Mouse (Mus musculus) kidney, adult 8-10 months (tissue): ENCODE measurements around the gene Akt1s1.

Experiments
- DNase-seq, 2 experiments: peaks; one replicate each; pipeline ENCODE4 v3.0.0; 2022

Akt1s1 gene

GRCm38 (mm10) chr7:44853596-44854355 is 5.0 kb downstream of the Akt1s1 start:
- no peak for DNase-seq

- peak; percentile 94 to 96 for DNase-seq
These were observed 5.7 kb downstream of the Akt1s1 start for GRCm38 (mm10) chr7:44854356-44855031.

- no peak for DNase-seq
These were observed 6.2 kb downstream of the Akt1s1 start for GRCm38 (mm10) chr7:44855036-44855435.

GRCm38 (mm10) chr7:44856265-44856916 is 7.6 kb downstream of the Akt1s1 start:
- DNase-seq = no peak

- DNase-seq = peak; percentile 78 to 87
These were observed 8.3 kb downstream of the Akt1s1 start, which contains the start of gene Pnkp for GRCm38 (mm10) chr7:44857042-44857552. TSS of gene Pnkp (plus strand) at chr7:44857139.

GRCm38 (mm10) chr7:44857905-44858304 is 9.1 kb downstream of the Akt1s1 start:
- peak in 1 of 2 experiments; percentile 54 for DNase-seq

- DNase-seq = no peak
These were observed 11.1 kb downstream of the Akt1s1 start for GRCm38 (mm10) chr7:44859896-44860295.

GRCm38 (mm10) chr7:44860576-44861428 is 12.0 kb downstream of the Akt1s1 start:
- DNase-seq = peak in 1 of 2 experiments; percentile 63

GRCm38 (mm10) chr7:44861429-44861816 is 12.6 kb downstream of the Akt1s1 start:
- DNase-seq = no peak

GRCm38 (mm10) chr7:44862434-44862833 is 13.6 kb downstream of the Akt1s1 start:
- DNase-seq = no peak

GRCm38 (mm10) chr7:44863210-44863609 is 14.4 kb downstream of the Akt1s1 start:
- no peak for DNase-seq

GRCm38 (mm10) chr7:44863982-44864494 is 15.2 kb downstream of the Akt1s1 start:
- no peak for DNase-seq

GRCm38 (mm10) chr7:44864595-44865542 is 16.1 kb downstream of the Akt1s1 start:
- DNase-seq = no peak

GRCm38 (mm10) chr7:44866276-44867009 is 17.7 kb downstream of the Akt1s1 start:
- DNase-seq = peak; percentile 62 to 79

- no peak for DNase-seq
These were observed 18.4 kb downstream of the Akt1s1 start for GRCm38 (mm10) chr7:44867010-44867702.

- DNase-seq = no peak
These were observed 19.0 kb downstream of the Akt1s1 start for GRCm38 (mm10) chr7:44867802-44868201.

GRCm38 (mm10) chr7:44868465-44868864 is 19.7 kb downstream of the Akt1s1 start:
- DNase-seq = no peak

GRCm38 (mm10) chr7:44868919-44869696 is 20.3 kb downstream of the Akt1s1 start:
- peak in 1 of 2 experiments; percentile 61 for DNase-seq
